Mouse (Mus musculus): ENCODE results near the gene Cadps.
"Not testable (repeated sequence)": the region's sequence is repeated elsewhere in the genome, so short reads cannot be mapped to it uniquely, and the experiment has no call there.

The Cadps gene

DNA sequence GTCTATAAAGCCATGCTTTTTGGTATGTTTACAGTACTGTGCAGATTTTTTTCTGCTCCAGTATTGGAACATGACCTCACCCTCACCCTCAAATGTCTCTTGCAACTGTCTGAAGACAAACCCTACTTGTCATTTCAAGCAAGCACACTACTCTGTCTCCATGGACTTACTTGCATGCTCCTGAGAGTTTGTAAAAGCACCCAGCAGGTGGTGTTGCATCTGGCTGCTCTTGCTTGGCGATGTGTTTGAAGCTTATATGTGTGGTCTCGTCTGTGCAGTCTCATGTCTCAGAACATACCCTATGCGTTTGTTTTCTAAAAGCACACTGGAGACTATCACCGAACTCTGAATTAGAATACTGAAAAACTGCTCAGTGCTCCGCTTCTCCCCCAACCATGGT, 241.2 kb downstream of the Cadps start:
- DNase-seq: no peak

DNA sequence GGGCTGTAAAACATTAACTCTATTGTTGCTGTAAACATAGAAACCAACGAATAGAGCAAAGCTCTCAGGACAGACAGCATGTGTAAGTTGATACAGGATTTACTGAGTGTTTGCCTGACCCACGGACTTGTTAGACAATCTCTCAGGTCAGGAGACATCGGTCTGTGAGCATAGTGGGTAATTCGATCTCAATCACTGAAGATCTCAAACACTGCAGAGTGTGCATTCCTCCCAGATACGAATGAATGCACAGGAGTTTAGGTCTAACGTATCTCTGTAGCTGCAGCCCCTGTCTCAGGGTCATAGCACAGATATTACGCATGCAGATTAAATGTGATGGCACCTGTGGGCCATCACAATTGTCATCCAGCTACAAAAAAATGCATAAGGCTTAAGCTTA, 242.1 kb downstream of the Cadps start:
- no peak for DNase-seq

DNA sequence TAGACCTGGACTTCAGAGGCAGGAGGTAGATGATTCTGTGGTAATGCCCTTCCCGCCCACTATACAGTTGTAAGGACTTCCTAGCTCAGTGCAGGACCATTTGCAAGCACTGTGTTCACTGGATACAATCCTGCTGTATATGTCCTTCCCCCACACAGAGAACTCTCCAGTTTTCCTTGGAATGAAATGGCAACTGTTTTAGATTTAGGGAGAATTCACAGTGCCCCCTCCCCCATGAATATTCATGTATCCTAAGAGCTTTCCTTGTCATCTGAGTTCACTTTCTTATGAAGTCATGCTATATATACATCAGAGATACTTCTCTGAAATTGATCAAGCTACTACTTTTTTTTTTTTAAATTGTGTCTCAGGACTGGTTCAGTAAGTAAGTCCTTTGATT, 244.7 kb downstream of the Cadps start:
- no peak for DNase-seq

DNA sequence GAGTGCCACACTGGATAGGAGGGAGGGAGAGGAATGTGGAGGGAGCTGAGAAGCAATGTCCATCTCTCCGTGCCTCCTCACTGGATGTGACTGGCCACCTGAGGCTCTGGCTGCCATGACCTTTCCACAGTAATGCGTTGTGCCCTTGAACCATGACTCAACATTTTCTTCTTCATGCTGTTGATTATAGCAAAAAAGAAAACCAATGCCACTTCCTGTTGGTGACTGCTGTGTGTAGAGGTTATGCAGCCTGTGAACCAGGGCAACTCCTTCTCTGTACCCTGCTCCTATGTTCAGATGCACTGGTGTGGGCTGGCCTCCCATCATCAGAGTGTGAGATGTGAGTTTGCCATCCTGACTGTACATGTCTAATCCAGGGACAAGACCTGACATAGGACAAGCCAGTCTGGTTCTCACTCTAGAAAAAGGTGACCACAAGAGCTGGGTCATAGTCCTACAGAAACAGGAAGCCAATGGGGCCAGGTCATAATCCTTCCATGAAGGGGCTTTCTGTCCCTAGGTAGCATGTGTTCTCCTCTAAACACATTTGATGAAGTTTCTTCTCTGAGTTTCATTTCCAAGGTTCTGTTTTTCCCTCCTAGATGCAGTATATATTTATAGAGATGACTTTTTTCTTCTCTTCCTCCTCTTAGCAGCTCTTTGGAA, 245.3 kb downstream of the Cadps start:
- no peak for DNase-seq

DNA sequence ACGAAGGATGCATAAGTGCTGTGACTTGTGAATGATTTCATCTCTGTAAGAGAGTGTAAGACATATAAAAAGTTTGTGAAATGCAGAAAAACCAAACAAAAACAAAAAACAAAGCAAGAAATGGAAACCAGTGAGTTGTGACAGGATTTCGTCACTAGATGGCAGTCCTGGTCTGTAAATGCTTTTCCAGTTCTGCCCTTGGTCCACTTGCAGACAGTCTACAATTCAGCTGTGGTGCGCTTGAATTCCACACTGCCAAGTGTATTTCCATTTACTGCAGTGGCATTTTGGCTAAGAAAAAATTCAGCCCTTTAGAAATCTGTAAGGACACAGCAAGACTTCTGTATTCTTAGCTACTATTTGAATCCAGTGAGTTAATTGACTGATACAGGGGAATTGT, 247.8 kb downstream of the Cadps start:
- no peak for DNase-seq

DNA sequence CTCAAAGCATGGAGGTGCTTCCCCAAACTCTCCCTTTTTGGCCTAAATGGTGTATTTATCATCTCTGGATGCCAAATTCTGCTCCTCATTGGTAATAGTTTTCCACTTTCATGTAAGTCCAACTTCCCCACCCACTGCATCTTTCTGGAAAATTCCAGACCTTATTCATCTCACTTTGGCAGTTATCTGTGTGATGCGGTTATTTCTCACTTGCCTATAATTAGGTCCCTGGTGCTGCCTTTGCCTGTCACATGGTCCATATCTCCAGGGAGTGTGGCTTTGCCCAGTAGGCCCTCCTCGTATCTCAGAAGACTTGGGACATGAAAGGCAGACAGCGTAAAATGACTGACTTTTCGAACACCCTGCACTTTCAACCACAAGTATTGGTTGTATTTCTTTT, 248.5 kb downstream of the Cadps start:
- no peak for DNase-seq

DNA sequence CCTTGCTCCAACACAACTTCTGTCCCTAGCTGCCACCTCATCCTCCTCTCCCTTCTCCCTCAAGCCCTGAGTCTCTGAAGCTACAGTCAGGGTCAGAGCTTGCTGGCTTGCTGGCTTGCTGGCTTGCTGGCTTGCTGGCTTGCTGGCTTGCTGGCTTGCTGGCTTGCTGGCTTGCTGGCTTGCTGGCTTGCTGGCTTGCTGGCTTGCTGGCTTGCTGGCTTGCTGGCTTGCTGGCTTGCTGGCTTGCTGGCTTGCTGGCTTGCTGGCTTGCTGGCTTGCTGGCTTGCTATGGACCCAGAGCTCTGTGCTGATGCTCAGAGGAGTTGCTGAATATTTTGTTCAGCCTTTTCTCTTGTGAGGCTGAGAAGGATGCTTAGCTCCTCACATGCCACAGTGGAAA, 261.1 kb downstream of the Cadps start:
- not testable (repeated sequence) for DNase-seq

DNA sequence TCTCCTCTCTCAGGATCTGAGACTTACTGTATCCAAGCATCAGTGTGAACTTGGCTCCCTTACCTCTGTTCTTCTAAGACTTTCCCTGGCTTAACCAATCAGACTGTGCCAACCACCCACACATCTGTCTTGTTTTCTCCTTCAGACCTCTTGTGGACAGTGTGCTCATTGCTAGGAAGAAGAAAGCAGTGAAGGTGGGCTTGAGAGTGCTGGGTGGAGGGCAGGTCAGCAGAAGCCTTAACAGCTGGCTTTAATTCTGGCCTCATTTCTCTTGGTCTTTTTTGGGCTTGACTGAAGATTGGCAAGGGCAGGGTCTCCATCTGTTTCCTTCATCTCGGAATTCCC, 262.7 kb downstream of the Cadps start:
- DNase-seq: no peak

DNA sequence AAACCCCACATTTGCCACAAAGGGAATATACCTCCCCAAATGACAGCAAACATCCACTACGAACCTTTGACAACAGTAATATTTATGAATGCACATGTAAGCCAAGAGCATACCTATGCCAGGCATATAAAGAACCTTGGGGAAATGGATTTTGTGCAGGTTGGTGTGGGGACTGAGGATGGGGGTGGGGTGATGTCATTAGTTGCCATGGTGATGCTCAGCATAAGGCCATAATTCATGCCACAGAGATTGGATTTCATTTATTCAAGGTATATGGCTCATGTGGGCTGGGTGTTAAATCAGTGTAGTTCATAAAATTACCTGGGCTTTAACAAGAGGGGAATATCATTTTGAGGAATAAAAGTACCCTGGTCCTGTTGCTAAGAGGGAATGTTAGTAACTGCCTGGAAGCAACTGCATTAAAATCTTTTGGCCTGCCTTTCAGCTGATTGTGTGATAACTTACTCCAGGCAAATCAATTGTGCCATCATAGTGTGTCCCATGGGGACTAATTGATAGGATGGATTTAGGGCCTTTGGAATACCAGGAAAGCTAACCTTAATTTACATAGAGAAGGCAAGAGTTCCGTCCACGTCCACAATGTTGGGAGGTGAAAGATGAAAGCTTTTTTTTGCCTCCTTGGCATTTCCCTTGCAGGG, 263.2 kb downstream of the Cadps start:
- DNase-seq: no peak

DNA sequence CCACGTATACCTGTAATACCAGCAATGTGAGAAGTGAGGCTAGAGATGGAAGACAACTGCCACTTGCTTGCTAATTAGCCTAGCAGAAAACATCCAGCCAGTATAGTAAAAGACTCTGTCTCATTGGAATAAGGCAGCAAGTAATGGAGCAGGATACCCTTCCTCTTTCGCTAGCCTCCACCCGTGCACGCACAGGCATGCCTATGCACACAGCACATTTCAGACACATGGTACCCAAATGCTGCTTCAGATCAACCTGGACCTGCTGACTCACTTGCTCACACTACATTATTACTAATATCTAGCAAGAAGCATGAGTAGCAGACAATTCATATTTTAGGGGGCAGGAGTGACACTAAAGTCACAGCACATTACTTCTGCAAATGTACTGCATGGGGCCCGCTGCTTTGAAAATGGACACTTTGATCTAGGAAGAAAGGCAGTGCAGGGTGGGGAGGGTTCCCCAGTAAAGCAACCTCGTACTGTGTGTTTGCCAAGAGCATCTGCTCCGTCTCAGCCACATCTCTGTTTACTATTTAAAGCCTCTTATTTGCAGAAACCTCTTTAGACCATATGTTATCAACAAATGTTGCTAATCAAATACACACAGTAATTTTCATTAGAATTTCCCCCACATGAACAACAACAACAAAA, 263.8 kb downstream of the Cadps start:
- no peak for DNase-seq

DNA sequence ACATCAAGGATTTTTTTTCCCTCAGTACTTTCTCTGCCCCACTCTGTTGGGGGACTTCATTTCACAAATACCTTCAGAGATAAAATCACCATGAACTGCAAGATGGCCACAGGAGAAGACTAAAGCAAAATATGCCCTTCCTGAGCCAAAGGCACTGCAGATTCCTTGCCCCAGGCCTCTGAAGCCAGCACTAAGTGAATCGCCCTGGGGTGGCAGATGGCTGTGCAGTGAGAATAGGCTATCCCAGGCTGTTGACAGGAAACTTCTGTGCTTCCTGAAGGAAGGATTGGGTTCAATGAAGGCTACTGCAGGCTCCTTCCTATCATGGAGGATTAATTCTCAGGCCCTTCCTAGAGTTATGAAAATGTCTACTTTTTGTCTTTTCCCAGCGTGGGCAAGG, 268.4 kb downstream of the Cadps start:
- no peak for DNase-seq

DNA sequence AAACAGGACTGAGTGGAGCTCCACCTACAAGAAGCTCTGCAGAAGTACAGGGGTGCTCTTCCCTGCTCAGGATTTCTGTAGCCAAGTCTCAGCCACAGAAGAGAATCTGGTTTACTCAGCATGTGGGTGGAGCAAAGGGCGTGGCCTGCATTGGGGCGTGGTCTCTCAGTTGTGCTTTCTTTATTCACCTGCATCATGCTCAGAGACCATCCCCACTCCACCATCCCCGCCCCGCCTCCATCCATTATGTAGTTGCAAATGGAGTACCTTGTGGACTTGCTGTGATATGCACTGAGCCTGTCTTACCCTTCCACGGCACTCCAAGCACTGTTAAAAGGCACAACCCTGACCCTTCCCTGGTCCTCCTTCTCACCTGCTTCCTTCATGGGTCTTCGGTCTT, 271.5 kb downstream of the Cadps start:
- no peak for DNase-seq

DNA sequence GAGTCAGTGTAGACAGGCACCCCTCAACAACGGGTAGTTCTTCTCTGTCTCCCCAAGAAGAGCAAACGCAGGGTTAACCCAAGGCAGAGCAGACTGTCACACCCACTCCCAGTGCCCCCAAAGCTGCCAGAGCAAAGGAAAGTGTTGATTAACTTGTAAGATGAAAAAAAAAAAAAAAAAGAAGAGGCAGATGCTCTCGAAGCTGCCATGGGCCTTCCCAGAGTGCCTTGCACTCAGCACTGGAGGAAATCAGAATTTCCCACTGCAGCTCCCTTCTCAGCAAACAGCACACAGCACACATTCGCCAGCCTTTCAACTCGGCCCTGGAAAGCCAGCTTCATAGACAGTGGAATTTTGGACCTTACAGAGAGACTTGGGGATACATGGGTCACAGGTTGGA, 271.9 kb downstream of the Cadps start:
- no peak for DNase-seq

DNA sequence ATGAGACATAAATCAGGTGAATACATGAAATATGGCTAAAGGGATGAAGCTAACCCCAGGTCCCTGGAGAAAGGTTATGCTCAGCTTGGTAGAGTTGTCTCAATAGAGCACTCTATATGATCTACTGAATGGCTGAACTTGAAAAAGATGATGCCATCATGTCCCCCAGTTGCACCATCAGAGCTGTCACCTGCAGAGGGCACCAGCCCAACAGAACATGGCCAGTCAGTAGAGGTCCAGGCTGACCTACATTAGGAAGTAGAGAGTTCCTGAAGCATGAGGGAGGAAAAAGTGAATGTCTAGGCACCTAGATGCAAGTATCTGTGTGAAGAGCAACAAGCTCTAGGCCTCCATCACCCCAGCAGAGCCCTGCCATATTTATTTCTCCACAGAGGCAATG, 273.6 kb downstream of the Cadps start:
- no peak for DNase-seq

DNA sequence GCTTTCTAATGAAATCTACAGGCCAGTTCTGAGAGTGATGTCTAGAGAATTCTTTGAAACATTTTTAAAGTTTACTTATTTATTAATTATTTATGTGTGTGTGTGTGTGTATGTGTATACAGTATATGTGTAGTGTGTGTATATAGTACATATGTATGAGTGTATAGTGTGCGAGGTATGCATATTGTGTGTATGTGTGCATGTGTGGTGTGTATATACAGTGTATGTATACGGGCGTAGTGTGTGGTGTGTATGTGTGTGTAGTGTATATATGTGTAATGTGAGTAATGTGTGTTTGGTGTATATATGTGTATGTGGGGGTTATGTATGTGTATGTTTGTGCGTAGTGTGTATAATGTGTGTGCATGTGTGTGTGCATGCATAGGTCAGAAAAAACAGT, 275.4 kb downstream of the Cadps start:
- DNase-seq: no peak

DNA sequence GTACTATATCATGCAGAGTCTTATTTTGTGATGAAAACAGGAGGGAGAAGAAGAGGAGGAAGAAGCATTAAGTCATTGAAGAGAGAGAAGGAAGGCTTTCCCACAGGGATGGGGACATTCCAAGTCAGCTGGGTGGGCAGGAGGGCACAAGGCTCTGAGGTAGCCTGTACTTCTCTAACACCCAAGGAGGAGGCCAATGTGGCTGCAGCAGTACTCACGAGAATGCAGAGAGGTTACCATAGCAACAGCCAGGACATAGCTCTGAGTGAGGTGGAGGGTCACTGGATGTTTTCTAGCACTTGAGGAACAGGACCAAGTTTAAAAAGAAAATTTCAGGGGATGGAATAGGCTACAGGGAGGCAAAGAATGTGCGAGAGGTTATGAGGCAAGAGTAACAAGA, 281.1 kb downstream of the Cadps start:
- no peak for DNase-seq

DNA sequence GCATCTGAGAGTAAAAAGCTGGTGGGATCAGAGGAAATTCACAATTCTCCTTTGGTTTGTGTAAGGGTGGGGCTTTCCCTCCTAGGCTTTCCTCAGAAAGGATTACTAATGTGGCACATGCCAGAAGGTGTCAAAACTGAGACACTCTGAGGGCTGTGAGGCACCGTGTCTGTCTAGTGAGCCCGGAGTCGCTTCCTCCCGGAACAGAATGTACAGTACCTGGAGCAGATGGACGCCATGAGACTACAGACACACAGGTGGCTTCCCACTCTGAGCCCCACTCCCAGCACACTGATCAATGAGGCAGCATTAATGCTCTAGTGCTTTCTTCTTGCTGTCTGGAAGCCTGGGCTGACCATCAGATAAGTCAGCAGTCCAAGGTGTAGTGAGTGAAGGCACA, 283.8 kb downstream of the Cadps start:
- no peak for DNase-seq

DNA sequence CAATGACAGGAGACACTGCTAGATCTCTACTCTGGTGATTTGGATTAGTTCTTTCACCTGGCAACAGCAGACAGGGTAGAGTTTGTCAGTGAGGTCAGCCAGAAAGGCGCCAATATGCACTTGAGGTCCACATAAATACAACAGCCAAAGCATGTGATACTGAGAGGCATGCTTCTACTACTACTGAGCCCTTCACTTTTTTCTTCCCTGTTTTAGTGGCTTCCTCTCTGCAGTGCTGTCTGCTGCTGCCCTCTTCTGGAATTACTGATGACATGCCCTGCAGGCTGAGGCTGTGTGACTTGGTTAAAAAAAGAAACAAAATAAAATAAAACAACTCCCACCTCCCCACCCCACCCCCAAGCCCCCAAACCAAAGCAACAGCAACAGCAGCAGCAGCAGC, 291.8 kb downstream of the Cadps start:
- DNase-seq: no peak

DNA sequence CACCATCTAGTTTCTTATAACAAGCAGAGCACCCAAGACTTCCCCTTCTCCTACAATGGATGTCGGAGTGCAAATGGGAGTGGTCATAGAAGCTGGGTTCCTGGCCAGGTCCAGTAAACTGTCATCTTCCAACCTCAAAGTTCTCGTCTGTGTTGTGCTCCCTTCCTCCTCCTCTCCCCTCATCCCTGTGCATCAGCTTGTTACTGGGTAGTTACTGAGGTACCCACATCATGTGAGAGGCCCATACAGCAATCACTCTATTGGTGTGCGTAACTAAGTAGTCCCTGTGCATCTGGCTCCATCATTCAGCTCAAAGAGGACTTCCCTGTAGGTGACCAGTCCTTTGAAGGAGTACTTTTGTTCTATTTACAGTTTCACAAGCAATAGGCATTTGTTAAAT, 292.3 kb downstream of the Cadps start:
- DNase-seq: no peak

DNA sequence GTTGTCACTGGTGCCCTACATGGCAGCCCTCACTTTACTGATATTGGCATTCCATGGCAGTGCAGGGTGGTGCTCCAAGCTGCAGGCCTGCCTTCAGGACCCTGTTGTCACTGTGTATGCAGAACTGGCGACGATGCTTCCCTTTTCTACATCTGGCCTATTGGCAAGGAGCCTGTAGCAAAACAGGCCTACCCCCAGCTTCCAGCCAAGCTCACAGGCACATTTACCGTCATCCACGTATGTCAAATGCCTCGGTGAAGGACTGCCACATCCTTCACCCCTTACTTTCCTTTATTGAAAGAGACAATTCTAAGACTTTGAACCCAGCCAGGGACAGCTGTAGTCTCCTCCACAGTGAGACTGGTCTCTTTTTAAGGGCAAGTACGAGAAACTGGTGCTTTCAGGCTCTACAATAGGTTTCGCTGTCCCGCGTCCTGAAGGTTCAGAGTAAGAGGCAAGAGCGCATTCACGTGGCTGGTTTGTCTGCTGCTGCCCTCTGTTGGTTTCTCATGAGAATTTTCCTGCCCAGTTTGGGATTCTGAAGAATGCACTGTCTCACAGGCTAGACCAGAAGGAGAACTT, 292.8 kb downstream of the Cadps start:
- no peak for DNase-seq

DNA sequence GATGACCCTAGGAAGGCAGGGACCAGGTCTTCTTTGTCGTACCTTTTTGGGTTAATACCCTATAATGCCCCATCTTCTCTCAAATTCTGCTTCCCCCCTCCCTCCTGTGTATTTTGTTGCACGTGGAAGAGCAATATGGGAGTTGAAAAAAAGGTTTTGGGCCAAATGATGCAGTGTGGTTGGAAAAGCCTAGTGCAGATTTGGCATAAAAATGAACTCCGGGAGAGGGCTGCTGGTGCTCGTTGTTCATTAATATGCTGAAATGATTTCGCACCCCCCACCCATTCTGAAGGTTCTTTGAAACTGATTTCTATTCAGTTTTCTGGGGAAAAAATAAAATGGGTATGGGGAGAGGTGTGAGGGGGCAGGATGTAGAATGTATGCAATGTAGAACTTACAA, 295.6 kb downstream of the Cadps start:
- DNase-seq: no peak

DNA sequence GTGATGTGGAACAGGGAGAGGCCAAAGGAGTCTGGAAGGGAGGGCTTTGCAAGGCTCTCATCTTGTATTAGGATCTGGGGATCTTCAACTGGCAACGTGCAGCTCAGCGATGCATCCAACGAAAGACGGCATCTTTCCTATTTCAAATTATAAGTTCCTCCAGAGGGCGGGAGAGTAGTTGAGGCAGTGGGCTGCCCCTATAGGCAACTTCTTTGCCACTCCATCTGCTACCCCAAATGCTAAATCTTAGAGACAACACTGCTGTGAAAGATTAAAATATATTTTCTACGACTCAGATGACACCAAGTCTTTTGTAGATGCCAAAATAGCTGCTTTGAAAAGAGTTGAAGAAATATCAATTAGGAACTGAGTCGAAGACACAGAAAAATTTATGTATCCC, 315.9 kb downstream of the Cadps start:
- DNase-seq: no peak

DNA sequence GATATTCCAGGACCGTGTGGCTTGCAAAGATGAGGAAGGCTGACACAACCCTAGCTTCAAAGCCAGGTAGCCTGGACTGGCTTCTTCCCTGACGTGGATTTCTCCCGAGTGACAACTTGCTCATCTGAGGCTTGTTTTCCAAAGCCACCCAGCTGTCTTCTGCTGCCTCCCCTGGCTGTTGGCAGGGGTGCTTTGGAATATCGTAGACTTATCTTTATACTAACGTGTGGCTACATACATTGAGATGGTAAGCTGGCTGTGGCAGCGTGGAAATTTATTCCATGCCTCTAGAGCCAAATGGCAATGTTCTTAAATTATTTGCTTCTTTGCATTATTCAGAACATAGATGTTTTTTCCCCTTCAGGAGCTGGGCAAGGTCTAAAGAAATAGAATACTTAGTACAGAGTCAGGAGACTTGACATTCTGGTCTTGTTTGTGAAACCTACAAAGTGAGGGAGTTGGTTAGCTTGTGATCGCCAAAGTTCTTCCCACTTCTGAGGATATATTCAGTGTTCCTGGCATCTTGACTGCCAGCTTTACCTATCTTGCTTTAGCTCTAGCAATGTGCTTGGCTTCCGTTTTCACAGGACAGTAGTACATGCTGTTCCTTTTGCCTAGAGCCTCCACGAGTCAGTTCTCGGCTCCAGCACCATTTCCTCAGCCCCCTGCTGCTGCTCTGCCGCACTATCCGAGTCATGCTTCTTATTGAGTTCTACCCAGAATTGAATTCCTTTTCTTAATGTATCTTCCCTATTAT, 318.5 kb downstream of the Cadps start:
- no peak for DNase-seq

DNA sequence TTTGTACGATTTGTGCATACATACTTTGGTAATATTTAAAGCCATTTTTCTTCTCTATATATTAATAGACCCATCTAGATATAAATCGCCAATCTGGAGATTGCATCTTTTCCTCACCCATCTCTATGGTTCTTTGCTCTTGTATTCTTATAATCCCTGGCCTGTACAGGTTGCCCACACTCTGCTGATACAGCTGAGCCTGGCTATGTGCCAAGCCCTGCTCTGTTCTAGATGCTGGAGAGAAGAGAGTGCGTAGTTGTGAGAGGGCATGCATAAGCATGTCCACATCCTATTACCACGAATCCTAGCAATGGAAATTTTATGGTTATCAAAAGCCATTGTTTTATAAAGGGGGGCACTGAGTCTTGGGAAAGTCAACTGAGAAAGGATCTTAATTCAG, 360.7 kb downstream of the Cadps start:
- no peak for DNase-seq

Measured in thymus, postnatal 14 days (tissue).